14 mouse cellular contexts compared by ENCODE assay signal in the genomic region with DNA sequence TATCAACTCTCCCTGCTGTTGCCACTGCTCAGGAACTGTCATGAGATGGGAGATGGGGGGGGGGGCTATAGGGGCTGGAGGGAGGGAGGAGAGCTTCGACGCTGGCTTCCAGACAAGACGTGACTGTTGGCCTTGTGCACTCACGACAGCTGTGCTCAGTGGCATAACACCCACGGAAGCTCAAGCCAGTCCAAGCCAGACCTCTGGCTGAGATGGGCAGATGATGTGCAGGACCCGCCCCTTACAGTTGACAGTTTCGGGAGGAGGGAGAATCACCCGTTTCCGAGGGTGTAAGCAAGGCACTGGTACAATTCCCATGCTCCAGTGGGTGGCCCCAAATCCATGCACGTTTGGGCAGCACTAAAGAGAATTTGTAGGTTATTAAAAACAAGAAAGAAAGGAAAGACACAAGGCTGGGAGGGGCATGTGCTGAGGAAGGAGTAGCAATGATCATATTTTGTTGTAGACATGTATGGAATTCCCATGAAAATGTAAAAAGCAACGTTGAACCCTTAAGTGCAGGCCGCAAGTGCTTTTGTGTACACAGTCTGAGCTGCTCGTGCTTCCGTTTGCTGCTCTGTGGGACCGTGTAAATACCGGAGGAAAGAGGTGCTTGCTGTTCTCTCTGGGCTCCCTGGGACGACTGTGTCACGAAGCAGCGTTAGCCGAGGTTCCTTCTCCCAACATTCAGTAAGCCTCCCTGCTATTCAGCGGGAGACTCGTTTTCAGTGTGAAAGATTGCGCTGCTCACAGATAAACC.
A peak's percentile ranks its signal among the peaks of the same experiment; 100 is the strongest.
DNase-seq lines count a peak whose midpoint lies in the region; ATAC-seq and TF ChIP-seq lines count a peak whose summit lies in the region.
"Had no signal": no experiment of that assay in that cellular context is flagged by ENCODE, and none has a peak within 500 bp of the region (broad histone marks: within the 10 kb centered on the region; RNA-seq: fewer than 3 reads in every experiment).

No protein-coding gene starts in this region.

- no peaks in the 10 kb centered on the region for H3K27me3 ChIP-seq in heart, embryonic 13.5 days (replicated peaks)
- H3K27me3 ChIP-seq in stomach, embryonic 16.5 days (ENCODE audit: control insufficient read depth, insufficient read depth, low read length), result no peaks in the 10 kb centered on the region
- H3K27me3 ChIP-seq: forebrain, embryonic 15.5 days had no signal

- DNase-seq in heart, postnatal 14 days, result no peak
- DNase-seq in lung, adult 18-20 months, result peak; percentile 24 to 43
- no peak for DNase-seq in lung, adult 2 months
- DNase-seq in lung, postnatal 10 days, result peak; percentile 86
- no peak for DNase-seq in gastrocnemius, postnatal 25 days
- DNase-seq in layer of hippocampus, adult 9-10 months (ENCODE audit: low spot score), result no peak
- DNase-seq: cerebellum, adult 9-11 months; heart, postnatal 36 days; thymus, postnatal 25 days had no signal

- H3K27ac ChIP-seq in heart, embryonic 13.5 days (replicated peaks), result no peak overlapping the region
- peak overlapping the region; percentile 26; the same call in 1 of the 2 replicates for H3K27ac ChIP-seq in stomach, embryonic 16.5 days (ENCODE audit: low read length)
- H3K27ac ChIP-seq: forebrain, embryonic 15.5 days; kidney, postnatal 0 days; macrophage had no signal

- peak overlapping the region; percentile 7; the same call in 1 of the 2 replicates for H3K9ac ChIP-seq in heart, embryonic 13.5 days
- peak overlapping the region; percentile 22; the same call in 1 of the 2 replicates for H3K9ac ChIP-seq in stomach, embryonic 16.5 days (ENCODE audit: low read length)
- H3K9ac ChIP-seq: forebrain, embryonic 15.5 days had no signal

- no peak overlapping the region for H3K4me3 ChIP-seq in heart, embryonic 13.5 days
- H3K4me3 ChIP-seq in lung, adult 2 months (replicated peaks; ENCODE audit: extremely low read depth, low read depth, low read length), result no peak overlapping the region
- no peak overlapping the region for H3K4me3 ChIP-seq in stomach, embryonic 16.5 days (replicated peaks; ENCODE audit: low read length)
- H3K4me3 ChIP-seq: forebrain, embryonic 15.5 days had no signal

- intact Hi-C loops in heart, postnatal 14 days (cut with DNase I), result no loop called here

- H3K36me3 ChIP-seq in heart, embryonic 13.5 days, result no peaks in the 10 kb centered on the region
- no peaks in the 10 kb centered on the region for H3K36me3 ChIP-seq in stomach, embryonic 16.5 days (ENCODE audit: control insufficient read depth, insufficient read depth, low read length)
- H3K36me3 ChIP-seq: forebrain, embryonic 15.5 days had no signal

- no peaks in the 10 kb centered on the region; the same call in 1 of the 2 replicates for H3K9me3 ChIP-seq in heart, embryonic 13.5 days
- H3K9me3 ChIP-seq in stomach, embryonic 16.5 days (replicated peaks; ENCODE audit: control insufficient read depth, low read length), result no peaks in the 10 kb centered on the region
- H3K9me3 ChIP-seq: forebrain, embryonic 15.5 days had no signal

- no peak overlapping the region for H3K4me2 ChIP-seq in heart, embryonic 13.5 days
- 0 out of 2 replicates have a peak overlapping the region, but pooled peaks have one; percentile 14 for H3K4me2 ChIP-seq in stomach, embryonic 16.5 days (ENCODE audit: low read depth, low read length)
- H3K4me2 ChIP-seq: forebrain, embryonic 15.5 days had no signal

- ATAC-seq in heart, embryonic 13.5 days (ENCODE audit: extremely low read depth, insufficient number of reproducible peaks, low FRiP score, low TSS enrichment), result no peak
- peak; percentile 90 for ATAC-seq in stomach, embryonic 16.5 days (ENCODE audit: insufficient read depth, low FRiP score)
- ATAC-seq: forebrain, embryonic 15.5 days had no signal

- 65% methylated on average over 23 of the region's 23 CpGs for WGBS in heart, embryonic 13.5 days
- 46% methylated on average over 23 of the region's 23 CpGs for WGBS in lung, adult 2 months
- WGBS in stomach, embryonic 16.5 days, result 35% methylated on average over 23 of the region's 23 CpGs

- no peak for TF ChIP-seq CTCF in lung, adult 2 months (IDR thresholded peaks at IDR 0.05; ENCODE audit: insufficient read depth, low read length)

- H3K4me1 ChIP-seq in heart, embryonic 13.5 days, result peaks cover 11% of the 10 kb centered on the region
- H3K4me1 ChIP-seq in lung, adult 2 months (ENCODE audit: control insufficient read depth, insufficient read depth, low read length), result 0 out of 2 replicates have a peak, but pooled peaks cover 2% of the 10 kb centered on the region
- 0 out of 2 replicates have a peak, but pooled peaks cover 7% of the 10 kb centered on the region for H3K4me1 ChIP-seq in stomach, embryonic 16.5 days (ENCODE audit: control insufficient read depth, insufficient read depth, low read length)

- TF ChIP-seq POLR2A in lung, adult 2 months (IDR thresholded peaks at IDR 0.05; ENCODE audit: borderline replicate concordance, extremely low read depth, low read depth, low read length), result no peak; the same call in 1 of the 2 replicates

Comparison
In these comparisons a context has a peak if more than half of its experiments do, and no peak if none do; other contexts are left out.
1. DNase-seq: peak in lung, adult 18-20 months (2 of 2) and lung, postnatal 10 days (single experiment); none in heart, postnatal 14 days (0 of 2), lung, adult 2 months (single experiment), gastrocnemius, postnatal 25 days (single experiment) and layer of hippocampus, adult 9-10 months (single experiment).